Mouse (Mus musculus) intestine, embryonic 16.5 days (tissue): ENCODE measurements around the gene Pkdrej. TPM values are rescaled to one million over a fixed set of nuclear protein-coding genes. Genes with fewer than 3 reads are reported as not detected.
"Not testable (repeated sequence)": the region's sequence is repeated elsewhere in the genome, so short reads cannot be mapped to it uniquely, and the experiment has no call there.

Experiments
- ATAC-seq: fragments of 200-750 bp; cut with Nextera tagmentation; 2 replicates; pipeline ENCODE4 v1.8.0; 2017; ENCODE audit warnings: moderate TSS enrichment, moderate library complexity
- H3K27ac ChIP-seq: fragments of 300-500 bp; sonication (generic); 2 replicates; pipeline ENCODE4 v1.5.1; 2014; ENCODE audit warnings: mild to moderate bottlenecking, low read length
- H3K27me3 ChIP-seq: fragments of 300-500 bp; sonication (generic); replicated peaks from 2 replicates; pipeline ENCODE4 v1.6.1; 2014; ENCODE audit warnings: low read length, control low read depth, mixed read lengths; ENCODE audit not compliant: control insufficient read depth, insufficient read depth
- H3K36me3 ChIP-seq: fragments of 300-500 bp; sonication (generic); 2 replicates; pipeline ENCODE4 v1.6.1; 2014; ENCODE audit warnings: low read length, control low read depth; ENCODE audit not compliant: control insufficient read depth, insufficient read depth
- H3K4me1 ChIP-seq: fragments of 300-500 bp; sonication (generic); 2 replicates; pipeline ENCODE4 v1.6.1; 2014; ENCODE audit warnings: low read length, control low read depth, mixed read lengths; ENCODE audit not compliant: control insufficient read depth, insufficient read depth
- H3K4me2 ChIP-seq: fragments of 300-500 bp; sonication (generic); 2 replicates; pipeline ENCODE4 v1.6.1; 2014; ENCODE audit warnings: low read depth, low read length, control low read depth
- H3K4me3 ChIP-seq: fragments of 300-500 bp; sonication (generic); 2 replicates; pipeline ENCODE4 v1.5.1; 2014; ENCODE audit warnings: mild to moderate bottlenecking, low read length
- H3K9ac ChIP-seq: fragments of 300-500 bp; sonication (generic); 2 replicates; pipeline ENCODE4 v1.6.1; 2014; ENCODE audit warnings: low read depth, low read length
- H3K9me3 ChIP-seq: fragments of 300-500 bp; sonication (generic); 2 replicates; pipeline ENCODE4 v1.6.1; 2016; ENCODE audit warnings: low read length, control low read depth; ENCODE audit not compliant: control insufficient read depth
- WGBS: fragments of 180-500 bp; shearing (Covaris S2); extraction: QIAGEN DNeasy Blood & Tissue Kit; methylation state at CpG from one replicate; pipeline ENCODE4 v1.1.7; 2014; 5-methylcytosine and 5-hydroxymethylcytosine counted together
- polyA plus RNA-seq: library from polyadenylated mRNA; unstranded; fragments of >200 nt; fragmentation: Nextera tagmentation; extraction: Ambion mirVana; gene quantifications from 2 replicates; pipeline ENCODE4 v1.2.1, GENCODE M21; 2015

Gene Pkdrej
- polyA plus RNA-seq, 1 experiment from 2014 or later, result 0.17 TPM

- WGBS, result 90% methylated on average over 6 of the region's 6 CpGs
- not testable (repeated sequence) for H3K27me3 ChIP-seq, H3K9me3 ChIP-seq, H3K9ac ChIP-seq, H3K4me3 ChIP-seq, H3K4me1 ChIP-seq, H3K36me3 ChIP-seq, H3K4me2 ChIP-seq, ATAC-seq, H3K27ac ChIP-seq
Measured at GRCm38 (mm10) chr15:85778891-85779290, 42.6 kb downstream of the Pkdrej start.

- 0 out of 2 replicates have a peak, but pooled peaks have one; percentile 26 for ATAC-seq
- Histone ChIP-seq H3K27ac (no peak overlapping the region), H3K4me1 (peaks cover 5% of the 10 kb centered on the region; the same call in 1 of the 2 replicates), H3K27me3 (no peaks in the 10 kb centered on the region), H3K4me3 (no peak overlapping the region), H3K36me3 (no peaks in the 10 kb centered on the region), H3K9ac (no peak overlapping the region), H3K4me2 (no peak overlapping the region), H3K9me3 (no peaks in the 10 kb centered on the region)
- WGBS, result 67% methylated on average over 5 of the region's 5 CpGs
Measured at GRCm38 (mm10) chr15:85776771-85777170, 44.8 kb downstream of the Pkdrej start.

GRCm38 (mm10) chr15:85776241-85776640, 45.3 kb downstream of the Pkdrej start:
- peaks cover 5% of the 10 kb centered on the region; the same call in 1 of the 2 replicates for H3K4me1 ChIP-seq
- no peak overlapping the region for H3K9ac ChIP-seq
- no peak overlapping the region for H3K4me3 ChIP-seq
- no peak for ATAC-seq
- no peak overlapping the region for H3K27ac ChIP-seq
- no peaks in the 10 kb centered on the region for H3K27me3 ChIP-seq
- H3K36me3 ChIP-seq, result no peaks in the 10 kb centered on the region
- H3K4me2 ChIP-seq, result no peak overlapping the region
- no peaks in the 10 kb centered on the region for H3K9me3 ChIP-seq
- 73% methylated on average over 2 of the region's 2 CpGs for WGBS

- Histone ChIP-seq H3K4me3 (no peak overlapping the region), H3K4me2 (no peak overlapping the region), H3K4me1 (peaks cover 5% of the 10 kb centered on the region; the same call in 1 of the 2 replicates), H3K27me3 (no peaks in the 10 kb centered on the region), H3K9me3 (no peaks in the 10 kb centered on the region), H3K36me3 (no peaks in the 10 kb centered on the region), H3K27ac (peak overlapping the region; percentile 53), H3K9ac (no peak overlapping the region)
- 77% methylated on average over 7 of the region's 7 CpGs for WGBS
- no peak for ATAC-seq
Measured at GRCm38 (mm10) chr15:85775001-85775400, 46.5 kb downstream of the Pkdrej start.

- Histone ChIP-seq H3K36me3 (no peaks in the 10 kb centered on the region), H3K4me3 (no peak overlapping the region), H3K27ac (peak overlapping the region; percentile 53), H3K4me2 (no peak overlapping the region), H3K4me1 (peaks cover 9% of the 10 kb centered on the region), H3K9ac (no peak overlapping the region), H3K27me3 (no peaks in the 10 kb centered on the region), H3K9me3 (no peaks in the 10 kb centered on the region)
- WGBS, result 69% methylated on average over 9 of the region's 9 CpGs
- ATAC-seq, result peak; percentile 74
Measured at GRCm38 (mm10) chr15:85774419-85774818, 47.1 kb downstream of the Pkdrej start.

- WGBS, result 58% methylated on average over 11 of the region's 11 CpGs
- Histone ChIP-seq H3K27ac (peak overlapping the region; percentile 68), H3K9me3 (no peaks in the 10 kb centered on the region), H3K36me3 (no peaks in the 10 kb centered on the region), H3K9ac (no peak overlapping the region), H3K4me1 (peaks cover 9% of the 10 kb centered on the region), H3K4me2 (peak overlapping the region; percentile 18; the same call in 1 of the 2 replicates), H3K27me3 (no peaks in the 10 kb centered on the region), H3K4me3 (no peak overlapping the region)
- ATAC-seq, result peak; percentile 72
Measured at GRCm38 (mm10) chr15:85772146-85772740, 49.3 kb downstream of the Pkdrej start.

GRCm38 (mm10) chr15:85771306-85772121, 50.0 kb downstream of the Pkdrej start:
- WGBS, result 72% methylated on average over 17 of the region's 17 CpGs
- H3K4me3 ChIP-seq, result no peak overlapping the region
- H3K9ac ChIP-seq, result no peak overlapping the region
- peaks cover 5% of the 10 kb centered on the region for H3K4me1 ChIP-seq
- no peaks in the 10 kb centered on the region for H3K9me3 ChIP-seq
- no peaks in the 10 kb centered on the region for H3K27me3 ChIP-seq
- no peaks in the 10 kb centered on the region for H3K36me3 ChIP-seq
- H3K27ac ChIP-seq, result peak overlapping the region; percentile 68
- H3K4me2 ChIP-seq, result 0 out of 2 replicates have a peak overlapping the region, but pooled peaks have one; percentile 18
- peak; percentile 21 for ATAC-seq

GRCm38 (mm10) chr15:85768991-85769390, 52.5 kb downstream of the Pkdrej start:
- H3K4me3 ChIP-seq, result no peak overlapping the region
- 66% methylated on average over 8 of the region's 8 CpGs for WGBS
- no peaks in the 10 kb centered on the region for H3K9me3 ChIP-seq
- ATAC-seq, result peak; percentile 86
- H3K27me3 ChIP-seq, result no peaks in the 10 kb centered on the region
- H3K36me3 ChIP-seq, result no peaks in the 10 kb centered on the region
- H3K27ac ChIP-seq, result no peak overlapping the region; the same call in 1 of the 2 replicates
- H3K4me1 ChIP-seq, result peaks cover 4% of the 10 kb centered on the region; the same call in 1 of the 2 replicates
- no peak overlapping the region for H3K4me2 ChIP-seq
- H3K9ac ChIP-seq, result no peak overlapping the region

- ATAC-seq, result peak; percentile 51; the same call in 1 of the 2 replicates
- WGBS, result 69% methylated on average over 5 of the region's 5 CpGs
Measured at GRCm38 (mm10) chr15:85766677-85767076, 54.9 kb downstream of the Pkdrej start.

More at GRCm38 (mm10) chr15:85766677-85767076, 54.9 kb downstream of the Pkdrej start:
- no peak overlapping the region for H3K4me2 ChIP-seq
- H3K27ac ChIP-seq, result no peak overlapping the region
- H3K36me3 ChIP-seq, result no peaks in the 10 kb centered on the region
- H3K9me3 ChIP-seq, result no peaks in the 10 kb centered on the region
- H3K4me1 ChIP-seq, result peaks cover 4% of the 10 kb centered on the region; the same call in 1 of the 2 replicates
- no peak overlapping the region for H3K9ac ChIP-seq
- no peak overlapping the region for H3K4me3 ChIP-seq
- H3K27me3 ChIP-seq, result no peaks in the 10 kb centered on the region
